Mouse (Mus musculus) heart, embryonic 11.5 days (tissue): ENCODE measurements at regions not wholly inside any gene's neighbourhood (a gene's known extent, or its start where the extent isn't known, plus 50 kb on each side); places are given as distances from the start of the nearest gene placed in this dataset.

Source experiments
- ATAC-seq: fragments of 200-750 bp; cut with Nextera tagmentation; replicated peaks from 2 replicates; pipeline ENCODE4 v1.8.0; 2017; ENCODE audit warnings: moderate library complexity; ENCODE audit not compliant: insufficient number of reproducible peaks, low FRiP score, low TSS enrichment
- H3K27ac ChIP-seq: fragments of 300-500 bp; sonication (generic); 2 replicates; pipeline ENCODE4 v1.5.1; 2014; ENCODE audit warnings: mild to moderate bottlenecking, low read depth, low read length
- H3K27me3 ChIP-seq: fragments of 300-500 bp; sonication (generic); 2 replicates; pipeline ENCODE4 v1.6.1; 2014; ENCODE audit warnings: mild to moderate bottlenecking, low read length, mixed read lengths; ENCODE audit not compliant: control insufficient read depth, insufficient read depth
- H3K36me3 ChIP-seq: fragments of 300-500 bp; sonication (generic); 2 replicates; pipeline ENCODE4 v1.6.1; 2014; ENCODE audit warnings: mild to moderate bottlenecking, low read length, moderate library complexity, mixed read lengths; ENCODE audit not compliant: control insufficient read depth, insufficient read depth
- H3K4me1 ChIP-seq: fragments of 300-500 bp; sonication (generic); 2 replicates; pipeline ENCODE4 v1.6.1; 2014; ENCODE audit warnings: low read length; ENCODE audit not compliant: control insufficient read depth, insufficient read depth
- H3K4me2 ChIP-seq: fragments of 300-500 bp; sonication (generic); 2 replicates; pipeline ENCODE4 v1.6.1; 2014; ENCODE audit warnings: mild to moderate bottlenecking, moderate library complexity
- H3K4me3 ChIP-seq: fragments of 300-500 bp; sonication (generic); 2 replicates; pipeline ENCODE4 v1.5.1; 2014; ENCODE audit warnings: low read depth, low read length
- H3K9ac ChIP-seq: fragments of 300-500 bp; sonication (generic); 2 replicates; pipeline ENCODE4 v1.6.1; 2014; ENCODE audit warnings: mild to moderate bottlenecking, low read depth, low read length, moderate library complexity
- H3K9me3 ChIP-seq: fragments of 300-500 bp; sonication (generic); replicated peaks from 2 replicates; pipeline ENCODE4 v1.6.1; 2016; ENCODE audit warnings: low read length; ENCODE audit not compliant: control insufficient read depth
- WGBS: fragments of 180-500 bp; shearing (Covaris S2); extraction: QIAGEN DNeasy Blood & Tissue Kit; methylation state at CpG from one replicate; pipeline ENCODE4 v1.1.7; 2014; ENCODE audit not compliant: insufficient replicate concordance; 5-methylcytosine and 5-hydroxymethylcytosine counted together

DNA sequence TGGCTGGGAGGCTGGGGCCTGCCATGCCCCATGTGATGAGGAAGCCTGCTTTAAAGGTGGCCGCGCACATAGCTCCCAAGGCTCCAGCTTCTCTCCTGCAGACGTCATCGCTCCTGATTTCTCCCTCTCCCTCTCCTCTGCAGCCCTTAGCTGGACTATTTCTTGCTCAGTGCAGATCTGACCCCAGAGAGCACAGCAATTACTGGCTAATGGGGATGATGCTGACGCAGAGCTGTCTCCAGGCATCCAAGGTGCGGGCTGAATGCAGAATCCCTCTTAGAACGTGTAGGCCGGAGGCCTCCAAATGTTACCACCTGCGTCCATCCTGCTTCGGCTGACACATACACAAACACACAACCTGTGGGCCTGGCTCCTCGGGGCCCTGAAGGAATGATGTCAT is 63.5 kb upstream of the Trp53i11 start:
- Histone ChIP-seq H3K4me3 (no peak overlapping the region), H3K27me3 (no peaks in the 10 kb centered on the region), H3K36me3 (no peaks in the 10 kb centered on the region), H3K9me3 (no peaks in the 10 kb centered on the region), H3K9ac (no peak overlapping the region), H3K4me1 (peaks cover 7% of the 10 kb centered on the region), H3K4me2 (no peak overlapping the region), H3K27ac (no peak overlapping the region)
- 71% methylated on average over 11 of the region's 11 CpGs for WGBS
- ATAC-seq = no peak

DNA sequence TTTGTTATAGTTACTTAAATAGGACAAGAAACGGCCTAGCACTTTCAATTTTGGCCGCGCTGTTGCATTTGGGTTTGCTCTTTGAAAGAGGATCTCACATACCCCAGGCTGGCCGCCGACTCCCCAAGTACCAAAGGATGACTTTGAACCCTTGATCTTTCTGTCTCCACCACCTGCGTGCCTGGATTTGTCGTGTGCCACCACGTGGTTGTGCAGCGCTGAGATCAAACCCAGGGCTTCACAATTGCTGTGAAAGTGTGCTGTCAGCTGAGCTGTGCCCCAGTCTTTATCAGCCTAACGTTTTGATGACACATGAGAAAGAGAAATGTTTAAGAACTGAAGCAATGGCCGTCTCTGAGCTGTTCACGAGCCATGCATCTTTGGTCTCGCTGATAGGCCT is 67.0 kb upstream of the Trp53i11 start:
- H3K9ac ChIP-seq = no peak overlapping the region

DNA sequence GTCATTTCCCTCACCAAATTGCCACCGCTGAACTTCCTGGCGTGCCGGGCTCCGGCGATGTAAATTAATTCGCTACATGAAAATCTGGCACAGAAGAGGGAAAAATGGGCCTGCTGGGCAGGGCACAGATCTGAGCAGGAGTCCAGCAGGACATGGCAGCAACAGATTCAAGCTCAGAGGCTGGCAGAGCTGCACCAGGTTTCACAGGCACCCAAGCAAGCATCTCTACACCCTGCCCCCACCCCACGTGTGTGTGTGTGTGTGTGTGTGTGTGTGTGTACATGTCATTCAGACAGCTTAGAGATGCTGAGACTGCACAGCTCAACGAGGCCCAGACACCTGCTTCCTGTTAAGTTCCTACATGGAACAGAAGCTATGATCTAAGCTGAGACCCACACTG is 68.3 kb upstream of the Trp53i11 start:
- Histone ChIP-seq H3K9me3 (no peaks in the 10 kb centered on the region), H3K4me1 (peaks cover 3% of the 10 kb centered on the region; the same call in 1 of the 2 replicates), H3K4me3 (no peak overlapping the region), H3K9ac (no peak overlapping the region), H3K4me2 (no peak overlapping the region), H3K27ac (no peak overlapping the region), H3K36me3 (no peaks in the 10 kb centered on the region), H3K27me3 (no peaks in the 10 kb centered on the region)
- WGBS = 85% methylated on average over 8 of the region's 8 CpGs
- no peak for ATAC-seq

More for the DNA sequence above, 67.0 kb upstream of the Trp53i11 start:
- ATAC-seq = no peak
- peaks cover 3% of the 10 kb centered on the region; the same call in 1 of the 2 replicates for H3K4me1 ChIP-seq
- H3K9me3 ChIP-seq = no peaks in the 10 kb centered on the region
- no peaks in the 10 kb centered on the region for H3K36me3 ChIP-seq
- H3K4me2 ChIP-seq = no peak overlapping the region
- H3K27ac ChIP-seq = no peak overlapping the region
- H3K27me3 ChIP-seq = no peaks in the 10 kb centered on the region
- H3K4me3 ChIP-seq = no peak overlapping the region
- 71% methylated on average over 13 of the region's 13 CpGs for WGBS

GRCm38 (mm10) chr2:93115303-93115702 is 69.3 kb upstream of the Prdm11 start:
- H3K27ac ChIP-seq = no peak overlapping the region
- WGBS = 52% methylated on average over 2 of the region's 3 CpGs

DNA sequence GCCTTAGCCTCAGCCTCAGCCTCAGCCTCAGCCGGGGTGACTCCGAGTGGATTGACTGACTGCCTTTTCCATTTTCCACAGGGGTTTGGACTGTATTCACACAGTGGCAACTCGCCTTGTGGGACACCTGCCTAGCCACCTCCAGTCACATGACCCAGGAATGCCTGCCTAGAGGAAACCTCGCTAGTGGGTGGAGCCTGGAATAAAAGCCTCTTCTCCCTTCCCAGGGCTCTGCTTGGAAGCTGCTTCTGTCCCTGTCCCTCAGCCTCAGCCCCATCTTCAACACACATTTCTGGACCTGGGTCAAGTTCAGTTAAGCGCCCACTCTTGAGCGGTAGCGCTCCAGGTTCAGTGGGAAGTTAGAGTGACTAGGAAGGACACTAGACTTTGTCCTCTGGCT is 68.0 kb upstream of the Prdm11 start:
- no peak overlapping the region for H3K4me2 ChIP-seq
- no peaks in the 10 kb centered on the region for H3K36me3 ChIP-seq
- 74% methylated on average over 7 of the region's 7 CpGs for WGBS
- no peak for ATAC-seq
- H3K4me3 ChIP-seq = no peak overlapping the region
- peaks cover 5% of the 10 kb centered on the region; the same call in 1 of the 2 replicates for H3K4me1 ChIP-seq
- no peak overlapping the region for H3K9ac ChIP-seq
- no peaks in the 10 kb centered on the region for H3K27me3 ChIP-seq
- H3K27ac ChIP-seq = no peak overlapping the region
- H3K9me3 ChIP-seq = no peaks in the 10 kb centered on the region

More at GRCm38 (mm10) chr2:93115303-93115702, 69.3 kb upstream of the Prdm11 start:
- no peaks in the 10 kb centered on the region for H3K27me3 ChIP-seq
- peaks cover 5% of the 10 kb centered on the region; the same call in 1 of the 2 replicates for H3K4me1 ChIP-seq
- no peaks in the 10 kb centered on the region for H3K36me3 ChIP-seq
- H3K9me3 ChIP-seq = no peaks in the 10 kb centered on the region
- no peak for ATAC-seq
- no peak overlapping the region for H3K4me2 ChIP-seq
- no peak overlapping the region for H3K4me3 ChIP-seq
- no peak overlapping the region for H3K9ac ChIP-seq

DNA sequence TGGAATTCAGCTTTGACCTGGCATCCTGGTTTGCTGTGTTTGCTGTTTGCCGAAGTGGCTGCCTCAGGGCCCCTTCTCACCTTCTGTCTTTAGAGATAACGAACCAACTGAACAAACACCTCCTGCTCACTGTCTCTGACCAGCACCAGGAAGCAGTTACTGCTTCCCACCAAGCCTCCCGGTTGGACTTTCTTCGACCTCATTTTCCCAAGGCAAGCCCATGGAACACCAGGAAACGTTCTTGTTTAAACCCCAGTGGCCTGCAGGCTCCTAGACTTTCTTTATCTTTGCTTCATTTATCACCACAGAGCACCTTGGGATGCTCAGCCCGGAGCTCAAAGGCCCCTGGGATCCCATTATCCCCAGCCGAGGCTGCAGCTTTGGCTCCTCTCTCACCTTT is 66.4 kb upstream of the Prdm11 start:
- Histone ChIP-seq H3K9me3 (no peaks in the 10 kb centered on the region), H3K4me2 (no peak overlapping the region), H3K27ac (0 out of 2 replicates have a peak overlapping the region, but pooled peaks have one; percentile 18), H3K4me1 (peaks cover 5% of the 10 kb centered on the region; the same call in 1 of the 2 replicates), H3K9ac (no peak overlapping the region), H3K27me3 (no peaks in the 10 kb centered on the region), H3K36me3 (no peaks in the 10 kb centered on the region), H3K4me3 (no peak overlapping the region)
- 7% methylated on average over 7 of the region's 7 CpGs for WGBS
- ATAC-seq = no peak

DNA sequence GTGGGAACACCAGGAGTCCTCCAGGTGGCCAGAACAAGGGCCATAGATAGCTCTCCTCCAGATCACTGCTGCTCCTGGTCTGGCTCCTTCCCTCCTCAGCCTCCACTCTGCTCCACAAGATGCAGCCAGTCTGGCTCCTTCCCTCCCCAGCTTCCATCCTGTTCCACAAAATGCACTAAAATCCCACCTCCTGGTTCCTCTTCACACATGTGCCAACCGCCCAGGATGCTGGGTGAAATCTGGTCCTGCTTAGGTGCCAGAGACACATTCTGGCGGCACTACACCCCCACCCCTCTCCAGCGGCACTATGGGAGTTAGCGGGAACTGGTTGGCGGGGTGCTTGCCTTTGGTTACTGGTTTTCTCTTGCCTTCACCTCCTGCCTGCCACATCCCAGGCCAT is 64.9 kb upstream of the Prdm11 start:
- no peak overlapping the region for H3K27ac ChIP-seq
- H3K36me3 ChIP-seq = no peaks in the 10 kb centered on the region
- no peak overlapping the region for H3K9ac ChIP-seq
- ATAC-seq = no peak
- no peaks in the 10 kb centered on the region for H3K27me3 ChIP-seq
- peaks cover 5% of the 10 kb centered on the region; the same call in 1 of the 2 replicates for H3K4me1 ChIP-seq
- H3K9me3 ChIP-seq = no peaks in the 10 kb centered on the region
- H3K4me2 ChIP-seq = no peak overlapping the region
- 77% methylated on average over 5 of the region's 5 CpGs for WGBS
- no peak overlapping the region for H3K4me3 ChIP-seq

DNA sequence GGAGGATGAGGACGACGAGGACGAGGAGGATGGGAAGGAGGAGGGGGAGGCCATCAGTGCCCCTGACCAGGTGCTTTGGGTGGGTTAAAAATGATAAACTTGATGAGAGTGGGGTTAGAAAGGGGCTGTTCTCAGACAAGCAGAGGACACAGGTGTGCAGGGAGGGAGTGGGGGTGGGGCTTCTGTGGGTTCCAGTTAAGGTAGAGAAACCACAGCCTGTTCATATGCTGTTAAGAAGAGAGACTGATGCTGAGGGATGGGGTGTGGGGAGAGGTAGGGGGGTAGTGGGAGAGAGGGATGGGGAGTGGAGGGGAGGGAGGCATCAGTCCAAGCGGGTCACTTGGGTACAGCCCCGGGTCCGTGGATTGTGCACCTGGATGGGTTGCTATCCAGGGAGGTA is 60.6 kb upstream of the Prdm11 start:
- ATAC-seq = no peak

DNA sequence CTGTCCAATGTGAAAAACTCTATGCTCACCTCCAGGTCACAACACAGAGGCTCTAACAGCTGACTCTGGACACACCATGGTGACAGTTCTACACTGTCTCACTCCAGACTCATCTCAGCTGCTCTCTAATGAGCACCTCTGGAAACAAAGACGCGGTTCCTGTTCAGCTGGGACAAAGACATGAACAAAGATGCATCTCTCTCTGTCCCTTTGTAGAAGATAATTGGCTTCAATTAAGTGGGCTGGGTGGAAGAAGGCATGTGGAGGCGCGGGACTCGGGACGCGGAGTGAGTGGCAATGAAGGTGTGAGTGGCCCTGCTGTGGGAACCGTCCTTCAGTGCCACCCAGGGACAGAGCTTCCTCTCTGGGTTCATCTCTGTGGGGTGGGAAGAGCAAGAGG is 56.0 kb upstream of the Prdm11 start:
- no peaks in the 10 kb centered on the region for H3K36me3 ChIP-seq
- no peaks in the 10 kb centered on the region for H3K9me3 ChIP-seq
- no peak overlapping the region for H3K4me3 ChIP-seq
- H3K4me2 ChIP-seq = no peak overlapping the region
- ATAC-seq = no peak
- H3K27ac ChIP-seq = no peak overlapping the region
- no peak overlapping the region for H3K9ac ChIP-seq
- H3K27me3 ChIP-seq = no peaks in the 10 kb centered on the region
- H3K4me1 ChIP-seq = peaks cover 15% of the 10 kb centered on the region
- WGBS = 79% methylated on average over 8 of the region's 8 CpGs

More for the DNA sequence above, 60.6 kb upstream of the Prdm11 start:
- Histone ChIP-seq H3K9ac (no peak overlapping the region), H3K27me3 (no peaks in the 10 kb centered on the region), H3K27ac (no peak overlapping the region), H3K36me3 (no peaks in the 10 kb centered on the region), H3K9me3 (no peaks in the 10 kb centered on the region), H3K4me1 (no peaks in the 10 kb centered on the region), H3K4me2 (no peak overlapping the region), H3K4me3 (no peak overlapping the region)
- WGBS = 64% methylated on average over 6 of the region's 6 CpGs
